In the genomic region with DNA sequence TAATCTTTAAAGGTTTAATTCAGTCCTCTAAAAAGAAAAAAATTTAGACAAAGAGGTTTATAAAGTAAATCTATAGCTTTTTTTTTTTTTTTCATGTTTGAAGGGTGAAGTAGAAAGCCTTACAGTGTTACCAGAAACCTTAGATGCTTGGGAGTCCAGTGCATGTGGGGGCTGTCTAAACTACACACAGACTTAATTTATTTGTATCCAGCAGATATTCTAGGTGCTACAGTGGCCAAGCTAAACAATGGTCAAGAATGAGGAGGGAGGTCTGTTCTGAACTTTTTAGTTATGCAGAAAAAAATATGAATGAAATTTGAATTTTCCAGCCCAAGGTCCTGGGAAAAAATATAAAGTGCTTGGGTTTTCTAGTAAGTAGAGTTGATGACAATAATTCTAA, we compare ENCODE assay signal across 29 mouse cellular contexts. TPM values are rescaled to one million over a fixed set of nuclear protein-coding genes. Genes with fewer than 3 reads are reported as not detected.
"Had no signal": no experiment of that assay in that cellular context is flagged by ENCODE, and none has a peak within 500 bp of the region (broad histone marks: within the 10 kb centered on the region; RNA-seq: fewer than 3 reads in every experiment).

No protein-coding gene starts in this region.

- DNase-seq: cerebellum, adult 2 months; cerebellum, adult 8-10 months; cerebellum, adult 9-10 months; cerebellum, adult 9-11 months; cerebellum, postnatal 10 days; cerebellum, postnatal 14 days; cerebellum, postnatal 25 days; cerebellum, postnatal 36 days; embryo, embryonic 11 days; forebrain, postnatal 0 days; gastrocnemius, adult 2 months; gastrocnemius, postnatal 10 days; gastrocnemius, postnatal 14 days; gastrocnemius, postnatal 25 days; gastrocnemius, postnatal 36 days; heart, adult 11 months; heart, adult 18-20 months; heart, adult 2 months had no signal

- ATAC-seq: forebrain, embryonic 13.5 days; forebrain, embryonic 14.5 days; forebrain, embryonic 15.5 days; forebrain, embryonic 16.5 days; forebrain, postnatal 0 days had no signal

- H3K27ac ChIP-seq: embryonic facial prominence, embryonic 10.5 days; embryonic facial prominence, embryonic 12.5 days; embryonic facial prominence, embryonic 13.5 days; embryonic facial prominence, embryonic 15.5 days; forebrain, embryonic 10.5 days; forebrain, embryonic 12.5 days; forebrain, embryonic 13.5 days; forebrain, embryonic 15.5 days; gastrocnemius, adult 2 months; heart, adult 2 months had no signal

- H3K4me2 ChIP-seq: embryonic facial prominence, embryonic 12.5 days; embryonic facial prominence, embryonic 13.5 days; embryonic facial prominence, embryonic 15.5 days; forebrain, embryonic 12.5 days; forebrain, embryonic 13.5 days; forebrain, embryonic 15.5 days had no signal

- H3K27me3 ChIP-seq: embryonic facial prominence, embryonic 12.5 days; embryonic facial prominence, embryonic 13.5 days; embryonic facial prominence, embryonic 15.5 days; forebrain, embryonic 12.5 days; forebrain, embryonic 13.5 days; forebrain, embryonic 15.5 days had no signal

- H3K9ac ChIP-seq: embryonic facial prominence, embryonic 12.5 days; embryonic facial prominence, embryonic 13.5 days; embryonic facial prominence, embryonic 15.5 days; forebrain, embryonic 12.5 days; forebrain, embryonic 13.5 days; forebrain, embryonic 15.5 days; forebrain, postnatal 0 days had no signal

- H3K9me3 ChIP-seq: embryonic facial prominence, embryonic 10.5 days; embryonic facial prominence, embryonic 12.5 days; embryonic facial prominence, embryonic 13.5 days; embryonic facial prominence, embryonic 15.5 days; forebrain, embryonic 10.5 days; forebrain, embryonic 12.5 days; forebrain, embryonic 13.5 days; forebrain, embryonic 15.5 days had no signal

- H3K4me3 ChIP-seq: embryonic facial prominence, embryonic 10.5 days; embryonic facial prominence, embryonic 12.5 days; embryonic facial prominence, embryonic 13.5 days; embryonic facial prominence, embryonic 15.5 days; erythroblast, embryonic 14.5 days; forebrain, embryonic 10.5 days; forebrain, embryonic 12.5 days; forebrain, embryonic 13.5 days; forebrain, embryonic 15.5 days; gastrocnemius, adult 2 months; heart, adult 2 months had no signal

- H3K4me1 ChIP-seq: embryonic facial prominence, embryonic 10.5 days; embryonic facial prominence, embryonic 12.5 days; embryonic facial prominence, embryonic 13.5 days; embryonic facial prominence, embryonic 15.5 days; forebrain, embryonic 10.5 days; forebrain, embryonic 12.5 days; forebrain, embryonic 13.5 days; forebrain, embryonic 15.5 days had no signal

RNA-seq across cellular contexts. Expression of a gene that starts 26.2 kb away (rescaled TPM):
- polyA plus RNA-seq: erythroblast, embryonic 14.5 days had no signal

RNA-seq across cellular contexts. Expression of a gene that starts 52.7 kb away (rescaled TPM):
- polyA plus RNA-seq: erythroblast, embryonic 14.5 days had no signal
